Mouse (Mus musculus) left cerebral cortex, adult 8-10 months (tissue): ENCODE measurements at regions not wholly inside any gene's neighbourhood (a gene's known extent, or its start where the extent isn't known, plus 50 kb on each side); places are given as distances from the start of the nearest gene placed in this dataset.

Experiments
- DNase-seq, 2 experiments: peaks; one replicate each; pipeline ENCODE4 v3.0.0; 2022; ENCODE audit warnings: low spot score in 2 of 2

GRCm38 (mm10) chr13:78717686-78718431 is 518.3 kb upstream of the Nr2f1 start:
- no peak for DNase-seq

- DNase-seq = no peak
Measured at GRCm38 (mm10) chr13:78717159-78717558, 517.6 kb upstream of the Nr2f1 start.

GRCm38 (mm10) chr13:78704693-78705092 is 505.1 kb upstream of the Nr2f1 start:
- no peak for DNase-seq

- peak in 1 of 2 experiments; percentile 7 for DNase-seq
Measured at GRCm38 (mm10) chr13:78697814-78698519, 498.4 kb upstream of the Nr2f1 start.

GRCm38 (mm10) chr13:78679255-78679895 is 479.8 kb upstream of the Nr2f1 start:
- no peak for DNase-seq

- no peak for DNase-seq
Measured at GRCm38 (mm10) chr13:78678241-78678640, 478.7 kb upstream of the Nr2f1 start.

GRCm38 (mm10) chr13:78658285-78658684 is 458.7 kb upstream of the Nr2f1 start:
- peak in 1 of 2 experiments; percentile 48 for DNase-seq

GRCm38 (mm10) chr13:78656766-78657165 is 457.2 kb upstream of the Nr2f1 start:
- no peak for DNase-seq

- DNase-seq = no peak
Measured at GRCm38 (mm10) chr13:78656196-78656595, 456.6 kb upstream of the Nr2f1 start.

GRCm38 (mm10) chr13:78650824-78651223 is 451.3 kb upstream of the Nr2f1 start:
- no peak for DNase-seq

- DNase-seq = no peak
Measured at GRCm38 (mm10) chr13:78644556-78644955, 445.0 kb upstream of the Nr2f1 start.

- no peak for DNase-seq
Measured at GRCm38 (mm10) chr13:78643023-78643422, 443.5 kb upstream of the Nr2f1 start.

- no peak for DNase-seq
Measured at GRCm38 (mm10) chr13:78642443-78642729, 442.8 kb upstream of the Nr2f1 start.

- DNase-seq = no peak
Measured at GRCm38 (mm10) chr13:78641687-78642442, 442.3 kb upstream of the Nr2f1 start.

- DNase-seq = no peak
Measured at GRCm38 (mm10) chr13:78640340-78640739, 440.8 kb upstream of the Nr2f1 start.

GRCm38 (mm10) chr13:78638462-78638861 is 438.9 kb upstream of the Nr2f1 start:
- DNase-seq = no peak

- DNase-seq = no peak
Measured at GRCm38 (mm10) chr13:78631609-78632008, 432.1 kb upstream of the Nr2f1 start.

- no peak for DNase-seq
Measured at GRCm38 (mm10) chr13:78629041-78629727, 429.6 kb upstream of the Nr2f1 start.

- no peak for DNase-seq
Measured at GRCm38 (mm10) chr13:78623652-78624051, 424.1 kb upstream of the Nr2f1 start.

GRCm38 (mm10) chr13:78602861-78603211 is 403.3 kb upstream of the Nr2f1 start:
- DNase-seq = no peak

- DNase-seq = no peak
Measured at GRCm38 (mm10) chr13:78602211-78602860, 402.8 kb upstream of the Nr2f1 start.
